In genomic region chr2:4406977-4407376, GRCm38 (mm10) we compare ENCODE assay signal across 13 mouse cellular contexts.
DNase-seq lines count a peak whose midpoint lies in the region; ATAC-seq lines count a peak whose summit lies in the region.
"Had no signal": no experiment of that assay in that cellular context is flagged by ENCODE, and none has a peak within 500 bp of the region (broad histone marks: within the 10 kb centered on the region; RNA-seq: fewer than 3 reads in every experiment).

No protein-coding gene starts in this region.

- peaks cover 79% of the 10 kb centered on the region for H3K4me1 ChIP-seq in forebrain, embryonic 13.5 days
- H3K4me1 ChIP-seq in forebrain, embryonic 10.5 days = peaks cover 50% of the 10 kb centered on the region
- H3K4me1 ChIP-seq in midbrain, embryonic 16.5 days (ENCODE audit: control insufficient read depth, insufficient read depth, low read length) = peaks cover 53% of the 10 kb centered on the region
- H3K4me1 ChIP-seq in midbrain, embryonic 15.5 days = peaks cover 61% of the 10 kb centered on the region
- peaks cover 33% of the 10 kb centered on the region for H3K4me1 ChIP-seq in hindbrain, embryonic 16.5 days (ENCODE audit: control insufficient read depth, insufficient read depth, low read depth, low read length)
- peaks cover 61% of the 10 kb centered on the region for H3K4me1 ChIP-seq in neural tube, embryonic 14.5 days (ENCODE audit: control insufficient read depth, insufficient read depth, low read length)

- H3K27ac ChIP-seq in forebrain, embryonic 13.5 days = peak overlapping the region; percentile 26
- H3K27ac ChIP-seq in forebrain, embryonic 10.5 days = no peak overlapping the region
- H3K27ac ChIP-seq in midbrain, embryonic 16.5 days (ENCODE audit: low read length) = 0 out of 2 replicates have a peak overlapping the region, but pooled peaks have one; percentile 34
- H3K27ac ChIP-seq in midbrain, embryonic 15.5 days = no peak overlapping the region
- 0 out of 2 replicates have a peak overlapping the region, but pooled peaks have one; percentile 19 for H3K27ac ChIP-seq in hindbrain, embryonic 16.5 days (ENCODE audit: low read depth, low read length)
- peak overlapping the region; percentile 76 for H3K27ac ChIP-seq in neural tube, embryonic 14.5 days (ENCODE audit: low read depth, low read length)

- no peak for DNase-seq in forebrain, embryonic 10.5 days (ENCODE audit: extremely low spot score, low spot score)
- no peak for DNase-seq in thymus, postnatal 25 days
- DNase-seq: adrenal gland, adult 8-10 months; cerebellum, adult 11-12 months; kidney, adult 2 months; lung, adult 2 months; thymus, adult 2 months had no signal

- H3K4me2 ChIP-seq in forebrain, embryonic 13.5 days = peak overlapping the region; percentile 14; the same call in 1 of the 2 replicates
- H3K4me2 ChIP-seq in midbrain, embryonic 16.5 days (ENCODE audit: low read length) = no peak overlapping the region
- H3K4me2 ChIP-seq in midbrain, embryonic 15.5 days = no peak overlapping the region
- H3K4me2 ChIP-seq in hindbrain, embryonic 16.5 days (ENCODE audit: low read length) = peak overlapping the region; percentile 16; the same call in 1 of the 2 replicates
- peak overlapping the region; percentile 7; the same call in 1 of the 2 replicates for H3K4me2 ChIP-seq in neural tube, embryonic 14.5 days (ENCODE audit: low read depth, low read length)

- peak; percentile 17; the same call in 1 of the 2 replicates for ATAC-seq in forebrain, embryonic 13.5 days
- no peak for ATAC-seq in midbrain, embryonic 16.5 days
- no peak for ATAC-seq in midbrain, embryonic 15.5 days (replicated peaks)
- peak; percentile 67 for ATAC-seq in hindbrain, embryonic 16.5 days
- peak; percentile 70 for ATAC-seq in neural tube, embryonic 14.5 days (ENCODE audit: low read depth)
- ATAC-seq in monocyte, adult 5-6 weeks (replicated peaks; ENCODE audit: insufficient number of reproducible peaks, low FRiP score, low TSS enrichment, poor library complexity, severe bottlenecking) = no peak

- H3K9me3 ChIP-seq in forebrain, embryonic 13.5 days (replicated peaks) = no peaks in the 10 kb centered on the region
- H3K9me3 ChIP-seq in forebrain, embryonic 10.5 days = no peaks in the 10 kb centered on the region
- no peaks in the 10 kb centered on the region for H3K9me3 ChIP-seq in midbrain, embryonic 16.5 days (replicated peaks; ENCODE audit: control insufficient read depth, low read length, poor library complexity, severe bottlenecking)
- H3K9me3 ChIP-seq in midbrain, embryonic 15.5 days = no peaks in the 10 kb centered on the region
- H3K9me3 ChIP-seq in hindbrain, embryonic 16.5 days (ENCODE audit: control insufficient read depth, low read length) = no peaks in the 10 kb centered on the region
- no peaks in the 10 kb centered on the region for H3K9me3 ChIP-seq in neural tube, embryonic 14.5 days (ENCODE audit: control insufficient read depth, low read length)

- no peak overlapping the region for H3K4me3 ChIP-seq in forebrain, embryonic 13.5 days
- H3K4me3 ChIP-seq in forebrain, embryonic 10.5 days = no peak overlapping the region
- no peak overlapping the region for H3K4me3 ChIP-seq in midbrain, embryonic 16.5 days (ENCODE audit: low read depth, low read length)
- no peak overlapping the region for H3K4me3 ChIP-seq in midbrain, embryonic 15.5 days
- H3K4me3 ChIP-seq in hindbrain, embryonic 16.5 days (ENCODE audit: low read length) = no peak overlapping the region
- no peak overlapping the region for H3K4me3 ChIP-seq in neural tube, embryonic 14.5 days (ENCODE audit: low read depth, low read length)

- no peak overlapping the region for H3K9ac ChIP-seq in forebrain, embryonic 13.5 days
- no peak overlapping the region for H3K9ac ChIP-seq in midbrain, embryonic 16.5 days (ENCODE audit: low read depth, low read length)
- H3K9ac ChIP-seq in midbrain, embryonic 15.5 days = no peak overlapping the region
- no peak overlapping the region for H3K9ac ChIP-seq in hindbrain, embryonic 16.5 days (ENCODE audit: low read depth, low read length)
- H3K9ac ChIP-seq in neural tube, embryonic 14.5 days (replicated peaks; ENCODE audit: low read depth, low read length) = no peak overlapping the region

- WGBS in forebrain, embryonic 13.5 days = 45% methylated on average over 5 of the region's 5 CpGs
- 76% methylated on average over 5 of the region's 5 CpGs for WGBS in forebrain, embryonic 10.5 days
- 52% methylated on average over 5 of the region's 5 CpGs for WGBS in midbrain, embryonic 16.5 days
- WGBS in midbrain, embryonic 15.5 days = 54% methylated on average over 5 of the region's 5 CpGs
- 29% methylated on average over 5 of the region's 5 CpGs for WGBS in hindbrain, embryonic 16.5 days
- 18% methylated on average over 5 of the region's 5 CpGs for WGBS in neural tube, embryonic 14.5 days

- H3K27me3 ChIP-seq in forebrain, embryonic 13.5 days = no peaks in the 10 kb centered on the region
- H3K27me3 ChIP-seq in forebrain, embryonic 10.5 days (ENCODE audit: poor library complexity, severe bottlenecking) = no peaks in the 10 kb centered on the region
- no peaks in the 10 kb centered on the region for H3K27me3 ChIP-seq in midbrain, embryonic 16.5 days (ENCODE audit: control insufficient read depth, insufficient read depth, low read depth, low read length)
- no peaks in the 10 kb centered on the region for H3K27me3 ChIP-seq in midbrain, embryonic 15.5 days (replicated peaks)
- no peaks in the 10 kb centered on the region for H3K27me3 ChIP-seq in hindbrain, embryonic 16.5 days (replicated peaks; ENCODE audit: control insufficient read depth, insufficient read depth, low read length)
- no peaks in the 10 kb centered on the region for H3K27me3 ChIP-seq in neural tube, embryonic 14.5 days (ENCODE audit: control insufficient read depth, insufficient read depth, low read length)

- no peaks in the 10 kb centered on the region for H3K36me3 ChIP-seq in forebrain, embryonic 13.5 days (ENCODE audit: poor library complexity, severe bottlenecking)
- no peaks in the 10 kb centered on the region for H3K36me3 ChIP-seq in forebrain, embryonic 10.5 days (replicated peaks)
- H3K36me3 ChIP-seq in midbrain, embryonic 16.5 days (ENCODE audit: control insufficient read depth, insufficient read depth, low read length) = no peaks in the 10 kb centered on the region
- H3K36me3 ChIP-seq in midbrain, embryonic 15.5 days (replicated peaks) = no peaks in the 10 kb centered on the region
- H3K36me3 ChIP-seq in hindbrain, embryonic 16.5 days (ENCODE audit: control insufficient read depth, insufficient read depth, low read length) = no peaks in the 10 kb centered on the region
- no peaks in the 10 kb centered on the region for H3K36me3 ChIP-seq in neural tube, embryonic 14.5 days (ENCODE audit: control insufficient read depth, insufficient read depth, low read length)

Comparison
In these comparisons a context has a peak if more than half of its experiments do, and no peak if none do; other contexts are left out.
1. H3K27ac ChIP-seq: peak in forebrain, embryonic 13.5 days (single experiment), midbrain, embryonic 16.5 days (single experiment), hindbrain, embryonic 16.5 days (single experiment) and neural tube, embryonic 14.5 days (single experiment); none in forebrain, embryonic 10.5 days (single experiment) and midbrain, embryonic 15.5 days (single experiment).
2. ATAC-seq: peak in forebrain, embryonic 13.5 days (single experiment), hindbrain, embryonic 16.5 days (single experiment) and neural tube, embryonic 14.5 days (single experiment); none in midbrain, embryonic 16.5 days (single experiment), midbrain, embryonic 15.5 days (single experiment) and monocyte, adult 5-6 weeks (single experiment).
3. H3K4me2 ChIP-seq: peak in forebrain, embryonic 13.5 days (single experiment), hindbrain, embryonic 16.5 days (single experiment) and neural tube, embryonic 14.5 days (single experiment); none in midbrain, embryonic 16.5 days (single experiment) and midbrain, embryonic 15.5 days (single experiment).